Mouse (Mus musculus): Measurements from ENCODE around the gene Rnpc3. TPM values are rescaled to one million over a fixed set of nuclear protein-coding genes. Genes with fewer than 3 reads are reported as not detected.
"Not testable (repeated sequence)": the region's sequence is repeated elsewhere in the genome, so short reads cannot be mapped to it uniquely, and the experiment has no call there.

Rnpc3 gene
- 24.9 and 26.9 TPM in 2 replicates for polyA plus RNA-seq (2016; fragmentation: Nextera tagmentation; extraction: Ambion mirVana)

- H3K27ac ChIP-seq, result peak within 1 kb of the TSS; percentile 98
- H3K9me3 ChIP-seq, result no peaks in the 10 kb centered on the region
- H3K4me1 ChIP-seq, result 0 out of 2 replicates have a peak, but pooled peaks cover 3% of the 10 kb centered on the region
- WGBS, result under 1% methylated on average over 70 of the region's 70 CpGs
- H3K36me3 ChIP-seq, result peaks cover 18% of the 10 kb centered on the region; the same call in 1 of the 2 replicates
- DNase-seq (ENCODE audit: low spot score), result peak; percentile 97
- peak within 1 kb of the TSS; percentile 77 for H3K4me3 ChIP-seq
- H3K27me3 ChIP-seq (ENCODE audit: insufficient read depth, poor library complexity, severe bottlenecking), result no peaks in the 10 kb centered on the region
Observed at GRCm38 (mm10) chr3:113629606-113630359, at the start of gene Rnpc3. Gene Rnpc3, minus strand, starts transcription at chr3:113630149.

- H3K4me1 ChIP-seq, result no peaks in the 10 kb centered on the region
- no peaks in the 10 kb centered on the region for H3K36me3 ChIP-seq
- 55% methylated on average over 2 of the region's 2 CpGs for WGBS
- H3K4me3 ChIP-seq, result no peak overlapping the region
- H3K9me3 ChIP-seq, result no peaks in the 10 kb centered on the region
- no peak for DNase-seq (ENCODE audit: low spot score)
- H3K27ac ChIP-seq, result no peak overlapping the region
- no peaks in the 10 kb centered on the region for H3K27me3 ChIP-seq (ENCODE audit: insufficient read depth, poor library complexity, severe bottlenecking)
Observed at GRCm38 (mm10) chr3:113656940-113657339, 27.0 kb upstream of the Rnpc3 start.

DNA sequence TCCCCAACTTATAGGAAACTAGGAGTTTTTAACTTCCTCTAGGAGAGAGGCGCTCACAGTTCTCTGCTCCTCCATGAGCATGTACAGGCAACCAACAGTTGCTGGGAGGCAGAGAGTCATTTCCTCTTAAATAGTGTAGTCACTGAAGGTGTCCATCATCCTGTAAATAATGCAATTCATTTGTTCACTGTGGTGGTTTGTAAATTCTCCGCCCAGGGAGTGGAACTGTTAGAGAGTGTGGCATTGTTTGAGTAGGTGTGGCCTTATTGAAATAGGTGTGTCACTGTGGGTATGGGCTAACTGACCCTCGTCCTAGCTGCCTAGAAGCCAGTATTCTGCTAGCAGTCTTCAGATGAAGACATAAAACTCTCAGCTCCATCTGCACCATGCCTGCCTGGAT, 24.4 kb upstream of the Rnpc3 start:
- Histone ChIP-seq H3K4me1 (no peaks in the 10 kb centered on the region), H3K4me3 (no peak overlapping the region), H3K27ac (no peak overlapping the region), H3K36me3 (no peaks in the 10 kb centered on the region), H3K9me3 (no peaks in the 10 kb centered on the region), H3K27me3 (ENCODE audit: insufficient read depth, poor library complexity, severe bottlenecking) (no peaks in the 10 kb centered on the region)
- WGBS, result 73% methylated on average over 3 of the region's 3 CpGs
- DNase-seq (ENCODE audit: low spot score), result no peak

DNA sequence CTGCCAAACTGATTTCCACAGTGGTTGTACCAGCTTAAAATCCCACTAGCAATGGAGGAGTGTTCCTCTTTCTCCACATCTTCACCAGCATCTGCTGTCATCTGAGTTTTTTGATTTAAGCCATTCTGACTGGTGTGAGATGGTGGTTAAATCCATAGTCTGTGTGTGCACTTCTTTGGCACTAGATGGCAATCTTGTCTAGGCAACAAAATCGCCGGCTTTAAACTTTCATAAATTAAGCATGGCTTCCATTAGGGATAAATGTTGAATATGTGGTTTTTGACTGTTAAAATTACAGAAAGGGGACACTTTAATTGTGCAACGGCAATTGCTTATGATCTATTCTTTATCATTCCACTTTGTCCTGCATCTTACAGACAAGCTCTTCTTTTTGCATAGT, 21.4 kb upstream of the Rnpc3 start:
- H3K36me3 ChIP-seq; H3K4me1 ChIP-seq; H3K27ac ChIP-seq; H3K4me3 ChIP-seq; DNase-seq (ENCODE audit: low spot score); H3K9me3 ChIP-seq; H3K27me3 ChIP-seq (ENCODE audit: insufficient read depth, poor library complexity, severe bottlenecking): not testable (repeated sequence)
- 49% methylated on average over 3 of the region's 3 CpGs for WGBS

- WGBS, result 79% methylated on average over 1 of the region's 1 CpGs
- no peaks in the 10 kb centered on the region for H3K9me3 ChIP-seq
- H3K4me3 ChIP-seq, result no peak overlapping the region
- no peaks in the 10 kb centered on the region for H3K27me3 ChIP-seq (ENCODE audit: insufficient read depth, poor library complexity, severe bottlenecking)
- no peaks in the 10 kb centered on the region for H3K36me3 ChIP-seq
- no peak for DNase-seq (ENCODE audit: low spot score)
- no peak overlapping the region for H3K27ac ChIP-seq
- no peaks in the 10 kb centered on the region for H3K4me1 ChIP-seq
Observed at GRCm38 (mm10) chr3:113639545-113639944, 9.6 kb upstream of the Rnpc3 start.

DNA sequence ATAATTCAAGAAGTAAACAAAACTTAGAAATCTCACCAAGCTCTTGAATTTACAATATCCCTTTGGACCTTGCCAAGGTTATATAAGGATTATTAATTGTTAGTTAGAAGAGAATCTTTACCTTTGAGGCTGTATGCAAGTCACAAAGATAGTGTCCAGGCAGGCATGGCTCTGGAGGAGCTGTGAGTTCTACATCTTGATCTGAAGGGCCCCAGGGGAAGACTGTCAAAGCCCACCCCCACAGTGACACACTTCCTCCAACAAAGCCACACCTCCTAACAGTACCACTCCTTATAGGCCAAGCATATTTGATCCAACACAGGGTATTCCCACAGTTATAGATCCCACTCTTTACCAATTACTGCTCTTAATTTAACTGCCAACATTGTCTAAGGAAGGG, 4.3 kb upstream of the Rnpc3 start:
- no peaks in the 10 kb centered on the region for H3K9me3 ChIP-seq
- H3K27me3 ChIP-seq (ENCODE audit: insufficient read depth, poor library complexity, severe bottlenecking), result no peaks in the 10 kb centered on the region

DNA sequence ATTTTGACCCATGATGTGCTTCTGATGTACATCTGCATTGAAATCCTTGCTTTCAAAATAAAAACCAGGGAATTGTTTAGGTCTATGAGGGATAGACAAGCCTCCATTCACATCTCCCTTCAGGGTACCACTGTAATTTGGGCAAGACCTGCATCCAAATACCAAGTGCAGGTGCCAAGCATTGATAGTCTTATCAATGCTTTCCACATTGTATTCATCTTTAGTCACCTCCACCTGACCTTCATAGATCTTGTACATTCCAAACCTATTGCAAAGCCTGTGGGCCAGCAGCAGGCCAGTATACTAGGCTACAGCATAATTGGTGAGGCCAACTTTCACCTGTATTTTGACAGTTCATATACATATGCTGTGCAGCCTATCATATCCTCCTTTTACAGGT, 1.7 kb upstream of the Rnpc3 start:
- Histone ChIP-seq H3K36me3 (peaks cover 13% of the 10 kb centered on the region; the same call in 1 of the 2 replicates), H3K27ac (no peak overlapping the region), H3K4me3 (no peak overlapping the region), H3K27me3 (ENCODE audit: insufficient read depth, poor library complexity, severe bottlenecking) (no peaks in the 10 kb centered on the region), H3K9me3 (no peaks in the 10 kb centered on the region), H3K4me1 (0 out of 2 replicates have a peak, but pooled peaks cover 3% of the 10 kb centered on the region)
- no peak for DNase-seq (ENCODE audit: low spot score)

More for the DNA sequence above, 4.3 kb upstream of the Rnpc3 start:
- Histone ChIP-seq H3K4me1 (0 out of 2 replicates have a peak, but pooled peaks cover 3% of the 10 kb centered on the region), H3K4me3 (no peak overlapping the region), H3K36me3 (no peaks in the 10 kb centered on the region), H3K27ac (no peak overlapping the region)
- no peak for DNase-seq (ENCODE audit: low spot score)

DNA sequence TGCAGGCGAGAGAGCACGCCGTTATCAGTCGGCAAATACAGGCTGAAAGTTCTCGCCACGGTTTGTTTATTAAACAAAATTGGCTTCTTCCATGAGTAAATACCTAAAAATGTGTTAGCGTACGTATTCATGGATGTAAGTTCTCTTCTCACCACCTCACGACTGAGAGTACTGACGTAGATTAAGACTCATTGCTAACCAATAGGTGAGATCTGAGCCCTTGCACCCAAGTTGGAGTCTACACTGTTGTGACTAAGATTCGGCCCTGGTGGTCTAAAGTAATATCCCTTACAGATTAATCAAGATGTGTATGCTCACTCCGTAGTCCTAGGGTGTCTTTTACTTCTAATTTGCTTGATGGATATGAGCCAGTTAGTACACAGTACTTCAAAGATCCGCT, 615 bp upstream of the Rnpc3 start:
- no peaks in the 10 kb centered on the region for H3K27me3 ChIP-seq (ENCODE audit: insufficient read depth, poor library complexity, severe bottlenecking)

DNA sequence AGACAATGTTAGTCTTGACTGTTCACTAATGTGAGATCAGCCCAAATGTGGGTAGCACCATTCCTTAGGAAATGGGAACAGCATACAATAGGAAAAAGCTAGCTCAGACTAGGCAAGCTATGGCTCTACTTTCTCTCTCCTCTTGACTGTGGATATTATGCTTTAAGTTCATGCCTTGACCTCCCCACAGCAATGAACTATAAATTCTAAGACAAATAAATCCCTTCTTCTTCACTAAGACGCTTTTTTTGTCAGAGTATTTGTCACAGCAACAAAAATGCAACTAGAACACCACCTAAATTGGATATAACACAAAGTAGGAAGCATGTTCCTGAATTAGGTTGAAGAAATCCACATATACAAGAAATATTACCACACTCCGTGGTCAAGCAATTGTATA, 23.4 kb downstream of the Rnpc3 start, which contains the start of gene Amy1:
Amy1 (minus strand) TSS at position 101 of the 400 bp plus-strand sequence.
- no peak for DNase-seq (ENCODE audit: low spot score)
- peaks cover 40% of the 10 kb centered on the region for H3K36me3 ChIP-seq
- H3K9me3 ChIP-seq, result no peaks in the 10 kb centered on the region
- H3K4me3 ChIP-seq, result no peak within 1 kb of the TSS
- no peak within 1 kb of the TSS for H3K27ac ChIP-seq
- H3K4me1 ChIP-seq, result no peaks in the 10 kb centered on the region
- no peaks in the 10 kb centered on the region for H3K27me3 ChIP-seq (ENCODE audit: insufficient read depth, poor library complexity, severe bottlenecking)
- WGBS, result 90% methylated on average over 2 of the region's 2 CpGs

More for the DNA sequence above, 615 bp upstream of the Rnpc3 start:
- Histone ChIP-seq H3K9me3 (no peaks in the 10 kb centered on the region), H3K36me3 (peaks cover 17% of the 10 kb centered on the region; the same call in 1 of the 2 replicates), H3K4me1 (0 out of 2 replicates have a peak, but pooled peaks cover 3% of the 10 kb centered on the region), H3K4me3 (peak overlapping the region; percentile 77), H3K27ac (peak overlapping the region; percentile 98)
- no peak for DNase-seq (ENCODE audit: low spot score)
- 17% methylated on average over 13 of the region's 13 CpGs for WGBS

DNA sequence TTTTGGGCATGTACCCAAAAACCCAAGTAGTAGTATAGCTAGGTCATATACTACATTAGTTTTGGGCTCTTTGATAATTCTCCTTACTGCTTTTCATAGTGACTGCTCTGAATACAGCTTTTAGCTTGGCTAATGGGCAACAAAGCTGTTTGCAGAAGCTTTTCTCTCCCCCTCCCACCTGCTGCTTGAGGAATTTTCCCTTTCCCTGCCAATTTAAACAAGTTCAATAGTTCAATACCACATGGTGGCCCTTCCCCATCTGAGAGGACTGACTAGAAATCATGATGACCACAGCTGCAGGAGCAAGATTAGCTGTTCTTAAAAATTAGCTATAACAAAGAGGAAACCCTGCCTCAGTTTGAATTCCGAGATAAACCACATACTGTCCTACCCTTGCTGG, 39.1 kb downstream of the Rnpc3 start:
- WGBS, result 78% methylated on average over 1 of the region's 1 CpGs
- DNase-seq (ENCODE audit: low spot score), result no peak
- Histone ChIP-seq H3K9me3 (no peaks in the 10 kb centered on the region), H3K27ac (no peak overlapping the region), H3K4me1 (no peaks in the 10 kb centered on the region), H3K27me3 (ENCODE audit: insufficient read depth, poor library complexity, severe bottlenecking) (no peaks in the 10 kb centered on the region), H3K4me3 (no peak overlapping the region), H3K36me3 (peaks cover 9% of the 10 kb centered on the region)

DNA sequence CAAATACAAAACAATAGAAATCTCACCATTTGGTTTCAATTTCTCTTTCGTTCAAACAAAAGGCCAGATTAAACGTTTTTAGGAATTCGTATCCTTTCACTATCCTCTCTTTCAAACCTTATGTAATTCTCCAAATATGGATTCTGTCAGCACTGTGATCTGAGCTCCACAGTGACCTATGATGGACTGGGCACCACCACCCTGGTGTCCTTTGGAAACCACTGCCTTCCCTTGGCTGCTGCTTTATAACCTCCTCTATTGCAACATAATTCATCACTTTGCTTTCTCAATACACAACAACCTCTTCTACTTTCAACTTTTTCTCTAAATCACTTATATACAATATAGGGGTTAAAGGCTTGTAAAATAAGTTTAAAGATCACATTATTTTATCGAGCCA, 55.4 kb downstream of the Rnpc3 start:
- H3K27me3 ChIP-seq (ENCODE audit: insufficient read depth, poor library complexity, severe bottlenecking), result no peaks in the 10 kb centered on the region
- no peaks in the 10 kb centered on the region for H3K4me1 ChIP-seq
- H3K27ac ChIP-seq, result no peak overlapping the region
- no peak for DNase-seq (ENCODE audit: low spot score)
- no peaks in the 10 kb centered on the region for H3K9me3 ChIP-seq
- no peak overlapping the region for H3K4me3 ChIP-seq
- H3K36me3 ChIP-seq, result no peaks in the 10 kb centered on the region
- WGBS, result 74% methylated on average over 4 of the region's 4 CpGs

GRCm38 (mm10) chr3:113574138-113574537, 55.8 kb downstream of the Rnpc3 start:
- H3K27ac ChIP-seq, result no peak overlapping the region
- no peaks in the 10 kb centered on the region for H3K9me3 ChIP-seq
- H3K4me3 ChIP-seq, result no peak overlapping the region
- H3K27me3 ChIP-seq (ENCODE audit: insufficient read depth, poor library complexity, severe bottlenecking), result no peaks in the 10 kb centered on the region
- H3K4me1 ChIP-seq, result no peaks in the 10 kb centered on the region
- H3K36me3 ChIP-seq, result no peaks in the 10 kb centered on the region
- no peak for DNase-seq (ENCODE audit: low spot score)
- 72% methylated on average over 2 of the region's 2 CpGs for WGBS

DNA sequence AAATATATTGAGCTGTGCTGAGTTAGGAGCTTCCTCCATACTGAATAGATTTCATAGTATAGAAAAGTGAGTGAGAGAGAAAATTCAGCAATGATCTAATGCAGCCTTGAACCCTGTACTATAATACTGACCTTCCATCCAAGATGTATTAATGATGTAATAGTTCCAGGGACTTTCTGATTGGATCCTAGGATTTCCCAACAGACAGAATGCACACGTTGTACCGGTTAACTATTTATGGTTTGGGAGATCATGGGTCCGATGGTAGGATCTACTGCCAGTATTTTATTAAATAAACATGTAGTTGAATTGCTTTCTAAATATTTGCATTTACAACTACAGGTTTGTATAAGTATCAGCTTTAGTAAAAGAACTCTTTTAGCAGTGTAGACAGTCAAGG, 57.8 kb downstream of the Rnpc3 start:
- Histone ChIP-seq H3K27ac (no peak overlapping the region), H3K27me3 (ENCODE audit: insufficient read depth, poor library complexity, severe bottlenecking) (no peaks in the 10 kb centered on the region), H3K4me3 (no peak overlapping the region), H3K9me3 (no peaks in the 10 kb centered on the region), H3K36me3 (no peaks in the 10 kb centered on the region), H3K4me1 (no peaks in the 10 kb centered on the region)
- no peak for DNase-seq (ENCODE audit: low spot score)
- 76% methylated on average over 3 of the region's 3 CpGs for WGBS

Measured in heart, embryonic 10.5 days (tissue).